Mouse (Mus musculus): ENCODE results near the gene Il11ra1.

- TF ChIP-seq POLR2A (IDR thresholded peaks at IDR 0.05; ENCODE audit: low read depth, low read length) (peak; percentile 86), CTCF (IDR thresholded peaks at IDR 0.05; ENCODE audit: extremely low read depth, insufficient read length, insufficient replicate concordance, low read depth, low read length) (peak; percentile 90)
Measured at GRCm38 (mm10) chr4:41755338-41756305, 55.8 kb downstream of the Il11ra1 start, which contains the start of gene Sigmar1.
